Mouse (Mus musculus): ENCODE data around the gene Vill. TPM values are rescaled to one million over a fixed set of nuclear protein-coding genes. Genes with fewer than 3 reads are reported as not detected.
A peak's percentile ranks its signal among the peaks of the same experiment; 100 is the strongest.

Vill gene
- polyA plus RNA-seq, 1 experiment from 2014 or later: 3.3 TPM

DNA sequence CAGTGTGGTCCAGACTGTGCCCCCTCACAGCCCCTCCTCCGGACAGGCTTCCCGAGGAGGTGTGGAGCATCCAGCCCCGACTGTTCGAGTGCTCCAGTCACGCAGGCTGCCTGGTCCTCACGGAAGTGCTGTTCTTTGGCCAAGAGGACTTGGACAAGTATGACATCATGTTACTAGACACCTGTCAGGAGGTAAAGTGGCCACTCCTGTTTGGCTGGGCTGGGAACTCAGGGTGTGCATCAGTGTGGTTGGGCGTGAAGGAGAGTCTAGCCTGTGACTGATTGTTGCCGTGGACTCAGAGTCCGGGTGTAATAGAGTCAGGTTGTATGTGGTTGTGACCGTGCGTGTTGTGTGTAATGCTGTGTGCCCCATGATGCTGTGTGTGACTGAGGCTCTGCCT, 15.7 kb downstream of the Vill start:
- H3K4me3 ChIP-seq: no peak overlapping the region
- no peaks in the 10 kb centered on the region for H3K4me1 ChIP-seq (replicated peaks)
- no peaks in the 10 kb centered on the region for H3K27me3 ChIP-seq
- H3K9ac ChIP-seq: no peak overlapping the region
- WGBS: 90% methylated on average over 11 of the region's 11 CpGs
- no peak overlapping the region for H3K27ac ChIP-seq (replicated peaks)
- H3K9me3 ChIP-seq: no peaks in the 10 kb centered on the region
- ATAC-seq (ENCODE audit: low FRiP score, low read depth): no peak
- no peak overlapping the region for H3K4me2 ChIP-seq
- H3K36me3 ChIP-seq: peaks cover 9% of the 10 kb centered on the region; the same call in 1 of the 2 replicates

- Histone ChIP-seq H3K9me3 (no peaks in the 10 kb centered on the region), H3K27ac (replicated peaks) (no peak overlapping the region), H3K4me3 (no peak overlapping the region), H3K27me3 (no peaks in the 10 kb centered on the region), H3K9ac (no peak overlapping the region), H3K4me1 (replicated peaks) (no peaks in the 10 kb centered on the region), H3K4me2 (no peak overlapping the region), H3K36me3 (peaks cover 13% of the 10 kb centered on the region; the same call in 1 of the 2 replicates)
- 85% methylated on average over 13 of the region's 13 CpGs for WGBS
- no peak for ATAC-seq (ENCODE audit: low FRiP score, low read depth)
These were observed 17.7 kb downstream of the Vill start for GRCm38 (mm10) chr9:119070173-119070825.

- no peak overlapping the region for H3K27ac ChIP-seq (replicated peaks)
- ATAC-seq (ENCODE audit: low FRiP score, low read depth): no peak
- 85% methylated on average over 9 of the region's 9 CpGs for WGBS
- no peak overlapping the region for H3K4me3 ChIP-seq
- no peaks in the 10 kb centered on the region for H3K27me3 ChIP-seq
- H3K36me3 ChIP-seq: peaks cover 13% of the 10 kb centered on the region; the same call in 1 of the 2 replicates
- no peak overlapping the region for H3K4me2 ChIP-seq
- H3K9ac ChIP-seq: no peak overlapping the region
- no peaks in the 10 kb centered on the region for H3K4me1 ChIP-seq (replicated peaks)
- H3K9me3 ChIP-seq: no peaks in the 10 kb centered on the region
These were observed 19.2 kb downstream of the Vill start for GRCm38 (mm10) chr9:119071786-119072185.

- Histone ChIP-seq H3K9ac (no peak overlapping the region), H3K27ac (replicated peaks) (no peak overlapping the region), H3K36me3 (peaks cover 13% of the 10 kb centered on the region; the same call in 1 of the 2 replicates), H3K4me2 (no peak overlapping the region), H3K4me1 (replicated peaks) (no peaks in the 10 kb centered on the region), H3K9me3 (no peaks in the 10 kb centered on the region), H3K4me3 (no peak overlapping the region), H3K27me3 (no peaks in the 10 kb centered on the region)
- no peak for ATAC-seq (ENCODE audit: low FRiP score, low read depth)
- 78% methylated on average over 15 of the region's 15 CpGs for WGBS
These were observed 20.8 kb downstream of the Vill start for GRCm38 (mm10) chr9:119073184-119073895.

GRCm38 (mm10) chr9:119075685-119076084, 23.1 kb downstream of the Vill start:
- Histone ChIP-seq H3K27ac (replicated peaks) (no peak overlapping the region), H3K36me3 (peaks cover 13% of the 10 kb centered on the region; the same call in 1 of the 2 replicates), H3K9ac (no peak overlapping the region), H3K4me1 (replicated peaks) (no peaks in the 10 kb centered on the region), H3K9me3 (no peaks in the 10 kb centered on the region), H3K4me3 (no peak overlapping the region), H3K27me3 (no peaks in the 10 kb centered on the region), H3K4me2 (no peak overlapping the region)
- ATAC-seq (ENCODE audit: low FRiP score, low read depth): no peak
- WGBS: 80% methylated on average over 16 of the region's 16 CpGs

- H3K9me3 ChIP-seq: no peaks in the 10 kb centered on the region
- H3K36me3 ChIP-seq: no peaks in the 10 kb centered on the region
- no peak overlapping the region for H3K9ac ChIP-seq
- no peaks in the 10 kb centered on the region for H3K27me3 ChIP-seq
- peaks cover 16% of the 10 kb centered on the region for H3K4me1 ChIP-seq (replicated peaks)
- no peak for ATAC-seq (ENCODE audit: low FRiP score, low read depth)
- H3K4me3 ChIP-seq: no peak overlapping the region
- WGBS: 89% methylated on average over 5 of the region's 5 CpGs
- no peak overlapping the region for H3K4me2 ChIP-seq
- H3K27ac ChIP-seq (replicated peaks): no peak overlapping the region
These were observed 27.6 kb downstream of the Vill start for GRCm38 (mm10) chr9:119080040-119080675.

GRCm38 (mm10) chr9:119082039-119082438, 29.5 kb downstream of the Vill start:
- 6% methylated on average over 8 of the region's 8 CpGs for WGBS
- H3K27ac ChIP-seq (replicated peaks): no peak overlapping the region
- H3K4me2 ChIP-seq: no peak overlapping the region
- H3K36me3 ChIP-seq: no peaks in the 10 kb centered on the region
- peaks cover 23% of the 10 kb centered on the region for H3K4me1 ChIP-seq (replicated peaks)
- H3K9me3 ChIP-seq: no peaks in the 10 kb centered on the region
- peak; percentile 73 for ATAC-seq (ENCODE audit: low FRiP score, low read depth)
- H3K9ac ChIP-seq: 0 out of 2 replicates have a peak overlapping the region, but pooled peaks have one; percentile 19
- H3K27me3 ChIP-seq: no peaks in the 10 kb centered on the region
- no peak overlapping the region for H3K4me3 ChIP-seq

GRCm38 (mm10) chr9:119082656-119083430, 30.3 kb downstream of the Vill start:
- no peak overlapping the region for H3K4me3 ChIP-seq
- peak overlapping the region; percentile 14; the same call in 1 of the 2 replicates for H3K27ac ChIP-seq (replicated peaks)
- H3K36me3 ChIP-seq: no peaks in the 10 kb centered on the region
- WGBS: 71% methylated on average over 7 of the region's 7 CpGs
- ATAC-seq (ENCODE audit: low FRiP score, low read depth): no peak
- 0 out of 2 replicates have a peak, but pooled peaks cover 3% of the 10 kb centered on the region for H3K27me3 ChIP-seq
- no peaks in the 10 kb centered on the region for H3K9me3 ChIP-seq
- peaks cover 32% of the 10 kb centered on the region for H3K4me1 ChIP-seq (replicated peaks)
- no peak overlapping the region for H3K4me2 ChIP-seq
- no peak overlapping the region for H3K9ac ChIP-seq

- WGBS: 85% methylated on average over 10 of the region's 10 CpGs
- Histone ChIP-seq H3K36me3 (no peaks in the 10 kb centered on the region), H3K9ac (no peak overlapping the region), H3K9me3 (no peaks in the 10 kb centered on the region), H3K27me3 (0 out of 2 replicates have a peak, but pooled peaks cover 3% of the 10 kb centered on the region), H3K27ac (replicated peaks) (no peak overlapping the region), H3K4me1 (replicated peaks) (peaks cover 41% of the 10 kb centered on the region), H3K4me2 (no peak overlapping the region), H3K4me3 (no peak overlapping the region)
- no peak for ATAC-seq (ENCODE audit: low FRiP score, low read depth)
These were observed 31.4 kb downstream of the Vill start for GRCm38 (mm10) chr9:119083966-119084365.

GRCm38 (mm10) chr9:119086451-119086850, 33.9 kb downstream of the Vill start:
- 17% methylated on average over 1 of the region's 1 CpGs for WGBS
- ATAC-seq (ENCODE audit: low FRiP score, low read depth): no peak

GRCm38 (mm10) chr9:119087309-119087708, 34.7 kb downstream of the Vill start:
- H3K9me3 ChIP-seq: no peaks in the 10 kb centered on the region
- no peak for ATAC-seq (ENCODE audit: low FRiP score, low read depth)
- no peak overlapping the region for H3K27ac ChIP-seq (replicated peaks)
- 0 out of 2 replicates have a peak, but pooled peaks cover 3% of the 10 kb centered on the region for H3K27me3 ChIP-seq
- 0 out of 2 replicates have a peak overlapping the region, but pooled peaks have one; percentile 53 for H3K4me2 ChIP-seq
- H3K9ac ChIP-seq: no peak overlapping the region
- 83% methylated on average over 5 of the region's 5 CpGs for WGBS
- no peak overlapping the region for H3K4me3 ChIP-seq
- H3K36me3 ChIP-seq: no peaks in the 10 kb centered on the region
- H3K4me1 ChIP-seq (replicated peaks): peaks cover 50% of the 10 kb centered on the region

More at GRCm38 (mm10) chr9:119086451-119086850, 33.9 kb downstream of the Vill start:
- no peak overlapping the region for H3K4me2 ChIP-seq
- no peak overlapping the region for H3K4me3 ChIP-seq
- H3K4me1 ChIP-seq (replicated peaks): peaks cover 50% of the 10 kb centered on the region
- H3K27ac ChIP-seq (replicated peaks): no peak overlapping the region
- H3K9me3 ChIP-seq: no peaks in the 10 kb centered on the region
- 0 out of 2 replicates have a peak, but pooled peaks cover 3% of the 10 kb centered on the region for H3K27me3 ChIP-seq
- no peak overlapping the region for H3K9ac ChIP-seq
- H3K36me3 ChIP-seq: no peaks in the 10 kb centered on the region

Data from hindbrain, embryonic 15.5 days (tissue).